Mouse (Mus musculus) cerebellum, adult 2 months (tissue): ENCODE measurements around the gene Junb.

ENCODE experiments used
- CTCF ChIP-seq: fragments of 200-500 bp; IDR thresholded peaks from 2 replicates; pipeline ENCODE4 v1.5.1; 2011; ENCODE audit warnings: low read depth, mild to moderate bottlenecking, control low read depth, low read length, moderate library complexity, borderline replicate concordance; ENCODE audit not compliant: insufficient read depth
- POLR2A ChIP-seq: fragments of 200-500 bp; IDR thresholded peaks from 2 replicates; pipeline ENCODE4 v1.6.1; 2011; ENCODE audit warnings: low read length, control low read depth, borderline replicate concordance; ENCODE audit not compliant: insufficient read depth

GRCm38 (mm10) chr8:84984294-84985048 is 6.0 kb upstream of the Junb start:
- TF ChIP-seq POLR2A, result no peak
- no peak for TF ChIP-seq CTCF
